Mouse (Mus musculus): ENCODE measurements around the gene Ebf1.

GRCm38 (mm10) chr11:44690265-44690572, 73.1 kb downstream of the Ebf1 start:
- no peak for TF ChIP-seq CTCF (IDR thresholded peaks at IDR 0.05)
- TF ChIP-seq EP300 (IDR thresholded peaks at IDR 0.05) = no peak
